Mouse (Mus musculus): Measurements from ENCODE around the gene Itga11.
"Not testable (repeated sequence)": the region's sequence is repeated elsewhere in the genome, so short reads cannot be mapped to it uniquely, and the experiment has no call there.

Gene Itga11

DNA sequence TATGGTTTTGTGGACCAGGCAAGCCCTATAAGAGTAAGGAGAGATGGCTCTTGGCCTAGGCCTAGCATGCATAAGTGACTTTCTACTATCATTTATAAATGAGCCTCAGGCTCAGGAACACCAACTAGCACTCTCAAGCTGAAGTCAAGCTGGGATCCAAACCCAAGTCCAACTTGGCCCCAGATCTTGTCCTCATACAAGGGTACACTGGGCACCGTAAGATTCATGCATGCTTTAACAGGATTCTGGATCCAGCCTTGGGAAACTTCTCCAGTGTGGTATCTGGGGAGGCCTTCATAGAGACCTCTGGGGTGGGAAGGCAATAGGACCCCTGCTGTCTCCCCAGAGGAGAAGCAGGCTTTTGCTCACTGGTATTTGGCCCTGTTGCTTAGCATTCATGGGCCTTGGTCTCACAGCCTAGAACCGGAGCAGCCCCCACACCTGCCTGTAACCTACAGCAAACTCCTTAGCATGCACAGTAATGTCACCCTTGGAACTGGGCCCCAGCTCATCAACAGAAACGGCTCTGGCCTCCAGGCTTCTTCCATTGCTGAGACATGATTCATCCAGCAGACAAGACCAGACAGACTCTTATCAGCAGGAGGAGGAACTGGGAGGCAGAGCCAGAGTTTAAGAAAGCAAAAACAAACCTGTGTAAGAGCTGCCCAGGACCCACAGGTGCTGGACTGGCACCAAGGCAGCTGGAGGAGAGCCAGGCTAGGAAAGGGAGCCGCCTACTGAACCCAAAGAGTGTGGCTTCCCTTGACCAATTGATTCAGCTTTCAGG, 140.4 kb downstream of the Itga11 start:
- DNase-seq (ENCODE audit: low spot score in 2 of 2) = no peak

DNA sequence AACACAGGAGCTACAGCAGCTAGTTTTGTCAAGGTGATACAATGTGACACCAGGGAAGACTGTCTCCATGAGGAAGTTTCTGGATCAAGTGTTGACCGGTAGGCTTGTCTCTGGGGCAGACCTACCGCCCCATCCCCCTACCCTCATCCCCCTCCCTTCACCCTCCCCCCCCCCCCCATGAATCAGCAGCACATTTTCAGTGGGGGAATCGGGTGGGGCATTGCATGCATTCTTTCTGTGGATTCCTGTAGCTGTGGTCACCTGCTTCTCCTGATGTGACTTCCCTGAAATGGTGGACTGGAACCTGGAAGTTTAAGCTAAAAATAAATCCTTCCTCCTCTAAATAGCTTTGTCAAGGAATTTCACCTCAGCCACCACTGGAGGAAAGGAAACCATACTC, 141.9 kb downstream of the Itga11 start:
- DNase-seq (ENCODE audit: low spot score in 2 of 2) = no peak

DNA sequence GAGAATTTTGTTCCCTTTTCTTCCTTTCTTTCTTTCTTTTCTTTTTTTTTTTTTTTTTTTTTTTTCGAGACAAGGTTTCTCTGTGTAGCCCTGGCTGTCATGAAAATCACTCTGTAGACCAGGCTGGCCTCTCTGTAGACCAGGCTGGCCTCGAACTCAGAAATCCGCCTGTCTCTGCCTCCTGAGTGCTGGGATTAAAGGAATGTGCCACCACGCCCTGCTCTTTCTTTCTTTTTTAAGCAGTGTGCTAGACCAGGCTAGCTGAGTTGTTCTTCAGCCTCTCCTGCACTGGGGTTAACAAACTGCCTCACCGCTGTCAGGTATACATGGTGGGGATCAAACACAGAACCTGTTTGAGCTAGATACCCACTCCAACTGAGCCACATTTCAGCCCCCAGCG, 142.3 kb downstream of the Itga11 start:
- DNase-seq (ENCODE audit: low spot score in 2 of 2) = not testable (repeated sequence)

DNA sequence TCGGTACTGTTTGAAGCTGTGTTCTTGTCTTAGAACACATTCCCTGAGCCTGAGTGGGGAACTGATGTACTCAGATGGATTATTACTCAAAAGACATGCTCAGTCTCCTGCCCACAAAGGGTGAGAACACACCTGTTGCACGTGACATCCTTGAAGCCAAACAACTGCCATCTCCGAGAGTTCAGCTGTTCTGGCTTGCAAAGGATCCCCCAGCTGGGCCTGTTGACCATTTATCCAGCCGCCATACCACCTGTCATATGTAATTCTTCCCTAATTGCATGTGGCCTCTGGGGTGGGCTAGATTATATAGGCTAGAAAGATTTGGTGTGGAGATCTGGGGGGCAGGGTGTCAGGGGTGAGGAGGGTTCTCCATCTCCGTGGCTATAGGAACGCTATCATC, 143.2 kb downstream of the Itga11 start:
- DNase-seq (ENCODE audit: low spot score in 2 of 2) = no peak

DNA sequence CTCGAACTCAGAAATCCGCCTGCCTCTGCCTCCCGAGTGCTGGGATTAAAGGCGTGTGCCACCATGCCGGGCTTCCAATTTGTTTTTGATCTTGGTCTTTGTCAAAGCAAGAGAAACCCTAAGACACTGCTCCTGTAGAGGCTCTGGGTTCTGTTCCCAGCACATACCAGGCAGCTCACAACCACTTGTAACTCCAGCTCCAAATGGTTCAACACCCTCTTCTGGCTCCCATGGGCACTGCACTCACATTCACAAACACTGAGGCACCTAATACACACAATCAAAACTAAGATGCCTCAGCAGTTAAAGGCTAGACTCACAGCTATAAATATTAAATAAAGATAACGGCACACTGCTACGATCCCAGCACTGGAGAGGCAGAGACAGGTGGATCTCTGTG, 144.2 kb downstream of the Itga11 start:
- DNase-seq (ENCODE audit: low spot score in 2 of 2) = no peak

DNA sequence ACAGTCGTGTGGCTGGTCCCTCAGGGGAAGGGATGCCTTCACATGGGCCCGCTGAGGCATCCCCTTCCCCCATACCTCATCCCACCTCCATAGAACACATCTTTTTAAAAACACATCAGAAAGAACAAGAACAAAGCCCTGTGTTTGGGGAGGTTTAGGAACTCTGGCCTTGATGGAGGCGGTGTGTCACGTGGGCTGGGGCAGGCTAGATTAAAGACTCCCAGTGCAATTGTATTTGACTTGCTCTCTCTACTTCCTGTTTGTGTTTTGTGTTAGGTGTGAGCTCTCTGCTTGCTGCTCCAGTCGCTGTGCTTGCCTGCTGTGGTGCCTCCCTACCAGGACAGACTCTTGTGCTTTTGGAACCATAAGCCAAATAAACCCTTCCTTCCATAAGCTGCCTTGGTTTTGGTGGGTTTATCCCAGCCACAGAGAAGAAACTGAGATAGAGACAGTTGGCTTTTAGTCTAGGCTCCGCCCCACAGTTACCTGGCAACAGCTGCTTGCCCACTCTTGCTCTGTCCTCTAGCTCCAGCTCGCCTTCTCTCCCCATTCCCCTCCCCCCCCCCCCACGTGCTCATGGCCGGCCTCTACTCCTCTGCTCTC, 148.3 kb downstream of the Itga11 start:
- DNase-seq (ENCODE audit: low spot score in 2 of 2) = no peak

DNA sequence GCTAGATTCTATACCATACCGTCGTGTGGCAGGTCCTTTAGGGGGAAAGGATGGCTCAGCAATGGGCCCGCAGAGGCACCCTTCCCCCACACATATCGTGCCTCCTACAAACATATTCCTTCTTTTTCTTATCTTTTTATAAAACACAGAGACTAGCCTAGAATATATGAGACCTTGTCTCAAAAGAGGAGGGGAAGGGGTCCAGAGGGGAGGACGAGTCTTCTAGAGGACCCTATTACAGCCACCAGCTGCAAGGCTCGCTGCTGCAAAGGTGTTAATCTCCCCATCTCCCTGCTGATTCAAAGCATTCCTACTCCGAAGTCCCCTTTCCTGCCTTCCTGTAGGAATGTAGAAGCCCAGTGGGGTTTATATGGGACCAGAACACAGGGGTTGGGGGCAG, 148.8 kb downstream of the Itga11 start:
- DNase-seq (ENCODE audit: low spot score in 2 of 2) = no peak

DNA sequence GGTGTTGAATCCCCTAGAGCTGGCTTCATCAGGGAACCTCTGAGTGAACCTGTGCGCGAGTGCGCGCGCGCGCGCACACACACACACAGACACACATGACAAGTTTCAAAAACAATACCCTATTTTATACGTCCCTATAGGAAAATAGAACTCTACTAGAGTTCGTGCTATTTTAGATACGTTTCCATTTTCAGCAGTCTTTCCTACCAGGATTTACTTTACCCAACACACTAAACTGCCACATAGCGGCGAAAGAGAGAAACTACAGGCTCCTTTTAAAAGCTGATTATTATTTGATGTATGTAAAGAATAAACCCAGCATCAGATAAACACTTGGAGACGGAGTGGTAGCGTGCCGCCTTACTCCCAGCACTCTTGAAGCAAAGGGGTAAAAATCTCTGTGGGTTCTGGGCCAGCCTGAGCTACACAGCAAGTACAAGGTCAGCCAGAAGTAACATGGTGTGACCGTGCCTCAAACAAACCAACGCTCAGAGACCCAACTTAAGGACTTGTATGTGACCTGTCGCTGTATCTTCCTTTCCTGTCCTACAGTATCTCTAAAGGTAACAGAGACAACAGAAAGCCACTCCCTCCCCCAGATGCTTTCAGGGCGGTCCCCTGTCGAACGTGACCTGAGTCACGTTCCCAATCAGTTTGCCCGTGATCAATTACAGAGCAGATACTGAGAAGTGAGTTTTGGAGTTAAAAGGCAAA, 150.5 kb downstream of the Itga11 start:
- no peak for DNase-seq (ENCODE audit: low spot score in 2 of 2)

DNA sequence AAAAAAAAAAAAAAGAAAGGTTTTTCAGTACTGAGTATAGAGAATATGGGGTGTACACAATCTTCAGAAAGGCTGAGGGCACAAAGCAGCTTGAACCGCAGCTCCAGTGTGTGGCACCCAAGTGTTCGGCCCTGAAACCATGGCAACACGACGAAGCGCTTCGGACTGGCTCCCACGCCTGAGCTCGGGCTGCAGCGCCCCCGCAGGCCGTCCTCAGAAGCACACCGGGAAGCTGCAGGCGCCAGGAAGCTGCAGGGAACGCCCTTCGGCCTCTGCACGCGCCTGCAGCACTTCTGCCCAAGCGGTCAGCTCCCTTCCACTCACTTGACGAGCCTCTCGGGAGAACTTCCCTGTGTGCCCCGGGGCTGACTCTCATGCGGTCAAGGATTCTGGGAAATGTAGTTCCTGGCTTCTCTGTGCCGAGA, 151.0 kb downstream of the Itga11 start:
- DNase-seq (ENCODE audit: low spot score in 2 of 2) = peak; percentile 86 to 89

DNA sequence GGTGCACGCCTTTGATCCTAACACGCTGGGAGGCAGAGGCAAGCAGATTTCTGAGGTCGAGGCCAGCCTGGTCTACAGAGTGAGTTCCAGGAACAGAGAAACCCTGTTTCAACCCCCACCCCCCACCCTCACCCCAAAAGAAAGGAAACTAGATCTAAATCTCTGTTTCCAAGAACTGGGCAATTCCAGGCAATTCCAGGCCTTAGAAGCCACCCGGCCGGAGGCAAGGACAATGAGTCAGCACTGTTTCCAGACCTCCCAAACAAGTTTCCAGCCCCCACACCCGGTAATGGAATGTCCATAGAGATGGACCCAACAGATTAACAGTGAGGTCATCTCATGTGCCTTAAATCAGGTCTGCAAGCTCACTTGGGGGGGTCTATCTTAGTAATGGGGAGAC, 152.3 kb downstream of the Itga11 start:
- DNase-seq (ENCODE audit: low spot score in 2 of 2) = no peak
